Mouse (Mus musculus) midbrain, embryonic 13.5 days (tissue): ENCODE results near the gene Mrpl24. TPM values are rescaled to one million over a fixed set of nuclear protein-coding genes. Genes with fewer than 3 reads are reported as not detected.
A peak's percentile ranks its signal among the peaks of the same experiment; 100 is the strongest.

Experiments
- ATAC-seq: fragments of 200-750 bp; cut with Nextera tagmentation; 2 replicates; pipeline ENCODE4 v1.8.0; 2017; ENCODE audit warnings: mild to moderate bottlenecking, moderate TSS enrichment, moderate library complexity
- H3K27ac ChIP-seq: fragments of 300-500 bp; sonication (generic); 2 replicates; pipeline ENCODE4 v1.5.1; 2015; ENCODE audit warnings: inconsistent platforms, mild to moderate bottlenecking, moderate library complexity
- H3K27me3 ChIP-seq: fragments of 300-500 bp; sonication (generic); 2 replicates; pipeline ENCODE4 v1.6.1; 2015; ENCODE audit warnings: mild to moderate bottlenecking, inconsistent platforms
- H3K36me3 ChIP-seq: fragments of 300-500 bp; sonication (generic); 2 replicates; pipeline ENCODE4 v1.6.1; 2015; ENCODE audit warnings: mild to moderate bottlenecking, inconsistent platforms
- H3K4me1 ChIP-seq: fragments of 300-500 bp; sonication (generic); replicated peaks from 2 replicates; pipeline ENCODE4 v1.6.1; 2015; ENCODE audit warnings: inconsistent platforms
- H3K4me2 ChIP-seq: fragments of 300-500 bp; sonication (generic); replicated peaks from 2 replicates; pipeline ENCODE4 v1.6.1; 2015; ENCODE audit warnings: moderate library complexity, mild to moderate bottlenecking, inconsistent platforms
- H3K4me3 ChIP-seq: fragments of 300-500 bp; sonication (generic); replicated peaks from 2 replicates; pipeline ENCODE4 v1.5.1; 2015; ENCODE audit warnings: mild to moderate bottlenecking, inconsistent platforms
- H3K9ac ChIP-seq: fragments of 300-500 bp; sonication (generic); replicated peaks from 2 replicates; pipeline ENCODE4 v1.6.1; 2015; ENCODE audit warnings: mild to moderate bottlenecking, inconsistent platforms
- H3K9me3 ChIP-seq: fragments of 300-500 bp; sonication (generic); 2 replicates; pipeline ENCODE4 v1.6.1; 2016; ENCODE audit warnings: mild to moderate bottlenecking, inconsistent platforms
- WGBS: fragments of 180-500 bp; shearing (Covaris S2); methylation state at CpG from one replicate; pipeline ENCODE4 v1.1.7; 2015; 5-methylcytosine and 5-hydroxymethylcytosine counted together
- polyA plus RNA-seq: library from polyadenylated mRNA; unstranded; fragments of >200 nt; fragmentation: Nextera tagmentation; extraction: Ambion mirVana; gene quantifications from 2 replicates; pipeline ENCODE4 v1.2.1, GENCODE M21; 2015

The Mrpl24 gene
- polyA plus RNA-seq, 1 experiment from 2014 or later = 72.1 TPM

DNA sequence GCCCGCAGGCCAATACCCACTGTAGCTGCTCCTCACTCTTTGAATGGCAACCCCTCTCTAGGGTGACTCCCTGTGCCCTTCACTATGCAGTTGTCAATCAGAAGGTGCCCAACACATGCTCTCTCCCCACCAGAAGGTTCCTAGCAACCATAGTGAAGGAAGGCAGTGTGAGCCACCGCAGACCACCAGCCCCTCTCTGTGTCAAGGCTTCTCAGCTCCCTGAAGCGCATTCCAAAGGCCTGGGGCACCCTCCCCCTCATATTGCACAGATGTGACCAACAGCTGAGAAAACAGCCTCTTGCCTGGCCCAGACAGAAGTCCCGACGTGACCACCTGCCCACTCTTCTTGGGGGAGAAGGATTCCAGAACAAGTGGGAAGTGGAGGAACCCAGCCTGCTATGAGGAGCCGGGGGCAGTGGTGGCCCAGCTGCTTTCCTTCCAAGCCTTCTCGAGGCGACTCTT, 52.9 kb downstream of the Mrpl24 start:
- WGBS = 3% methylated on average over 8 of the region's 8 CpGs
- peak overlapping the region; percentile 90 for H3K27ac ChIP-seq
- peak overlapping the region; percentile 94 for H3K4me2 ChIP-seq

GRCm38 (mm10) chr3:87972776-87973175, 53.5 kb downstream of the Mrpl24 start:
- 14% methylated on average over 5 of the region's 5 CpGs for WGBS
- peaks cover 55% of the 10 kb centered on the region for H3K4me1 ChIP-seq

More for the DNA sequence above, 52.9 kb downstream of the Mrpl24 start:
- Histone ChIP-seq H3K4me1 (peaks cover 55% of the 10 kb centered on the region), H3K4me3 (peak overlapping the region; percentile 70), H3K27me3 (no peaks in the 10 kb centered on the region), H3K9me3 (no peaks in the 10 kb centered on the region), H3K9ac (peak overlapping the region; percentile 89), H3K36me3 (peaks cover 19% of the 10 kb centered on the region)
- ATAC-seq = peak; percentile 44

More at GRCm38 (mm10) chr3:87972776-87973175, 53.5 kb downstream of the Mrpl24 start:
- no peaks in the 10 kb centered on the region for H3K27me3 ChIP-seq
- H3K27ac ChIP-seq = peak overlapping the region; percentile 90
- peaks cover 21% of the 10 kb centered on the region for H3K36me3 ChIP-seq
- H3K9ac ChIP-seq = peak overlapping the region; percentile 89
- peak overlapping the region; percentile 94 for H3K4me2 ChIP-seq
- no peaks in the 10 kb centered on the region for H3K9me3 ChIP-seq
- peak overlapping the region; percentile 70 for H3K4me3 ChIP-seq
- no peak for ATAC-seq

Other genes starting within 250 kb of the Mrpl24 start
- gene Lrrc71, start 170.9 kb upstream of the Mrpl24 start, polyA plus RNA-seq = 0.36 and 0.62 TPM in 2 replicates
- gene Ntrk1, start 124.3 kb upstream of the Mrpl24 start, polyA plus RNA-seq = 2.4 and 2.5 TPM in 2 replicates
- 0.82 and 0.87 TPM in 2 replicates for gene Insrr, start 122.6 kb upstream of the Mrpl24 start, polyA plus RNA-seq
- gene Pear1, start 95.2 kb upstream of the Mrpl24 start, polyA plus RNA-seq = 4.8 and 7.1 TPM in 2 replicates
- not detected in 2 replicates for gene Sh2d2a, start 72.8 kb upstream of the Mrpl24 start, polyA plus RNA-seq
- gene Prcc, start 33.9 kb upstream of the Mrpl24 start, polyA plus RNA-seq = 13.8 and 15.6 TPM in 2 replicates
- 125 and 176 TPM in 2 replicates for gene Hdgf, start 13.2 kb upstream of the Mrpl24 start, polyA plus RNA-seq
- gene Isg20l2, start 10.8 kb downstream of the Mrpl24 start, polyA plus RNA-seq = 49.2 and 51.0 TPM in 2 replicates
- gene Rrnad1, start 11.2 kb downstream of the Mrpl24 start, polyA plus RNA-seq = 19.8 and 24.9 TPM in 2 replicates
- 129 and 135 TPM in 2 replicates for gene Crabp2, start 29.2 kb downstream of the Mrpl24 start, polyA plus RNA-seq
- gene Nes, start 51.6 kb downstream of the Mrpl24 start, polyA plus RNA-seq = 61.9 and 77.6 TPM in 2 replicates
- gene Bcan, start 80.7 kb downstream of the Mrpl24 start, polyA plus RNA-seq = 10.1 and 14.0 TPM in 2 replicates
- 0.14 and 0.55 TPM in 2 replicates for gene Hapln2, start 108.1 kb downstream of the Mrpl24 start, polyA plus RNA-seq
- 28.1 and 28.3 TPM in 2 replicates for gene Gpatch4, start 123.6 kb downstream of the Mrpl24 start, polyA plus RNA-seq
- 154 and 157 TPM in 2 replicates for gene Naxe, start 139.0 kb downstream of the Mrpl24 start, polyA plus RNA-seq
- gene Ttc24, start 158.8 kb downstream of the Mrpl24 start, polyA plus RNA-seq = not detected in 2 replicates
- gene Iqgap3, start 162.5 kb downstream of the Mrpl24 start, polyA plus RNA-seq = 6.2 and 6.6 TPM in 2 replicates
- gene Mef2d, start 222.9 kb downstream of the Mrpl24 start, polyA plus RNA-seq = 15.1 and 16.9 TPM in 2 replicates